In the genomic region with DNA sequence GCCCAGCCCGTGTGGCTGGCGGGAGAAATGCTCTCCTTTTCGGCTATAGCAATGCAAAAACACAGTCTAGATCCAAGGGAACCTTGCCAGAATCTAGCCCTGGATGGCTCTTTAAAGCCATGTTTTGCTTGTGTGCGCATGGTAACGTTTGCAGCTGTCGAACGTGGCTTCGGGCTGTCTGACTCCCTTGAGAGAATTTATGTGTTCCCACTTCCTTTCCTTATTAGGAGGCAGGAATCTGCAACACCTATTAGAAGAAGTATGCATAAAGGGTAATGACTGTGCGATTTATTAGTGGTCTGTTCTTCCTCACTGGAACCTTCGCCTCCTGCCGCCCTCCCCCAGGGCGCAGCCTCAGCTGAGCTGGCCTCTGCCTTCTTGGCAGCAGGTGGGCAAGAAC, we compare ENCODE assay signal across 8 mouse cellular contexts.
DNase-seq lines count a peak whose midpoint lies in the region; ATAC-seq and TF ChIP-seq lines count a peak whose summit lies in the region.

No protein-coding gene starts in this region.

- H3K36me3 ChIP-seq in intestine, embryonic 14.5 days (ENCODE audit: control insufficient read depth, insufficient read depth, low read length), result no peaks in the 10 kb centered on the region
- H3K36me3 ChIP-seq in intestine, postnatal 0 days (ENCODE audit: control insufficient read depth, insufficient read depth), result no peaks in the 10 kb centered on the region

- peak; percentile 70 for DNase-seq in intestine, embryonic 14.5 days (ENCODE audit: low spot score)
- DNase-seq in embryo, embryonic 9.5 days (ENCODE audit: extremely low spot score), result peak; percentile 36
- DNase-seq in heart, postnatal 4 days, result peak; percentile 59
- peak; percentile 33 for DNase-seq in layer of hippocampus, postnatal 10 days (ENCODE audit: low spot score in 2 of 2)
- peak; percentile 48 for DNase-seq in skeletal muscle tissue, adult 2 months (ENCODE audit: low read depth, low spot score)
- DNase-seq in spleen, adult 18-20 months, result no peak
- DNase-seq in left cerebral cortex, adult 11 months (ENCODE audit: low spot score), result no peak

- H3K27ac ChIP-seq in intestine, embryonic 14.5 days (ENCODE audit: low read depth), result peak overlapping the region; percentile 75
- H3K27ac ChIP-seq in intestine, postnatal 0 days (ENCODE audit: low read depth, low read length), result no peak overlapping the region

- ATAC-seq in intestine, embryonic 14.5 days (replicated peaks; ENCODE audit: low FRiP score, low TSS enrichment, low read depth), result peak; percentile 80
- no peak for ATAC-seq in intestine, postnatal 0 days

- H3K4me1 ChIP-seq in intestine, embryonic 14.5 days (replicated peaks; ENCODE audit: control insufficient read depth, insufficient read depth, low read length), result peaks cover 32% of the 10 kb centered on the region
- H3K4me1 ChIP-seq in intestine, postnatal 0 days (replicated peaks; ENCODE audit: control insufficient read depth, insufficient read depth, low read length), result peaks cover 6% of the 10 kb centered on the region

- WGBS in intestine, embryonic 14.5 days, result 9% methylated on average over 12 of the region's 12 CpGs
- 26% methylated on average over 12 of the region's 12 CpGs for WGBS in intestine, postnatal 0 days

- no peak for TF ChIP-seq CTCF in intestine, postnatal 0 days (IDR thresholded peaks at IDR 0.05; ENCODE audit: low read depth)

- no peak overlapping the region for H3K4me3 ChIP-seq in intestine, embryonic 14.5 days (ENCODE audit: low read depth, low read length)
- H3K4me3 ChIP-seq in intestine, postnatal 0 days (ENCODE audit: low read depth, low read length), result no peak overlapping the region

- no peak overlapping the region for H3K9ac ChIP-seq in intestine, embryonic 14.5 days (ENCODE audit: low read length)
- H3K9ac ChIP-seq in intestine, postnatal 0 days (ENCODE audit: low read depth, low read length), result no peak overlapping the region

- no peaks in the 10 kb centered on the region for H3K9me3 ChIP-seq in intestine, embryonic 14.5 days (ENCODE audit: control insufficient read depth, low read length)
- H3K9me3 ChIP-seq in intestine, postnatal 0 days (ENCODE audit: control insufficient read depth), result no peaks in the 10 kb centered on the region

- H3K4me2 ChIP-seq in intestine, embryonic 14.5 days (ENCODE audit: low read length), result no peak overlapping the region; the same call in 1 of the 2 replicates
- no peak overlapping the region for H3K4me2 ChIP-seq in intestine, postnatal 0 days (replicated peaks; ENCODE audit: low read depth)

- H3K27me3 ChIP-seq in intestine, embryonic 14.5 days (replicated peaks; ENCODE audit: control insufficient read depth, insufficient read depth, low read length), result no peaks in the 10 kb centered on the region
- no peaks in the 10 kb centered on the region for H3K27me3 ChIP-seq in intestine, postnatal 0 days (replicated peaks; ENCODE audit: control insufficient read depth, insufficient read depth, low read length)

Comparison
In these comparisons a context has a peak if more than half of its experiments do, and no peak if none do; other contexts are left out.
1. DNase-seq: peak in intestine, embryonic 14.5 days (single experiment), embryo, embryonic 9.5 days (single experiment), heart, postnatal 4 days (single experiment), layer of hippocampus, postnatal 10 days (2 of 2) and skeletal muscle tissue, adult 2 months (single experiment); none in spleen, adult 18-20 months (0 of 2) and left cerebral cortex, adult 11 months (single experiment).